Mouse (Mus musculus) C2C12 (cell line): ENCODE results near the gene Snx9.

ENCODE experiments used
- CEBPB ChIP-seq: IDR thresholded peaks from one replicate; pipeline ENCODE4 v1.6.1; 2011; ENCODE audit warnings: low read depth, mild to moderate bottlenecking, control low read depth, moderate library complexity
- CTCF ChIP-seq: IDR thresholded peaks from one replicate; pipeline ENCODE4 v1.5.1; 2011; ENCODE audit not compliant: control insufficient read depth, insufficient read depth, insufficient read length
- FOSL1 ChIP-seq: IDR thresholded peaks from one replicate; pipeline ENCODE4 v1.8.0; 2011; ENCODE audit warnings: mild to moderate bottlenecking, low read length; ENCODE audit not compliant: poor library complexity, insufficient read depth, severe bottlenecking
- MAX ChIP-seq: IDR thresholded peaks from one replicate; pipeline ENCODE4 v1.6.1; 2011; ENCODE audit warnings: mild to moderate bottlenecking, control low read depth
- MYOG ChIP-seq: IDR thresholded peaks from one replicate; pipeline ENCODE4 v1.6.1; 2011; ENCODE audit not compliant: control insufficient read depth, insufficient read length; ENCODE audit errors: extremely low read depth
- USF1 ChIP-seq: IDR thresholded peaks from one replicate; pipeline ENCODE4 v1.6.1; 2011; ENCODE audit warnings: low read depth, mild to moderate bottlenecking, control low read depth, moderate library complexity

DNA sequence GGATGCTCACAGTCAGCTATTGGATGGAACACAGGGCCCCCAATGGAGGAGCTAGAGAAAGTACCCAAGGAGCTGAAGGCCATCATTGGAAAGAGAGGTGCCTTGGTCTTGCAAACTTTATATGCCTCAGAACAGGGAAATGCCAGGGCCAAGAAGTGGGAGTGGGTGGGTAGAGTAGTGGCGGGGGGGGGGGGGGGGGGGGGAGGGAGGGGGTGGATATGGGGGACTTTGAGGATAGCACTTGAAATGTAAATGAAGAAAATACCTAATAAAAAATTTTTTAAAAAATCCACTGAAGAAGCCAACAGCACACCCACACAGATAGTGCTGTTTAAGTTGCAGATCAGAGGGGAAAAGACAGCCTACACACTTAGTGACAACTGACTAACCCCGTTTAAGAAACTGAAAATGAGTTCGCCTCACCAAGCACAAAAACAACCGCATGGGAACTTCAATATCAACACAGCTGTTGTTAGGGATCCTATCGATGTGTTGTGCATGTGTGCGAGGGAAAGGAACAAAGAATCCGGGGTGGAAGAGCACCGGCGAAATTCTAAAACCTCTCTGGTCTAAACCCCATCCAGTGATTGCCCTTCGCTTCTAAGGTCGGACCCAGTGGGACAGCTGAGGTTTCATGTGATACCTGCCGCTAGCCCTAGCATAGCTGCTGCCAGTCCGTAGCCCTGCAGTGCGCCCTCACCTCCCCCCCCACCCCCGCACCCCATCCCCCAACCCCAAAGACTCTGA lies 13.1 kb upstream of the Snx9 start:
- TF ChIP-seq CTCF (no peak), MAX (no peak), FOSL1 (no peak), USF1 (no peak), CEBPB (no peak), MYOG (no peak)
